Mouse (Mus musculus): ENCODE results near the gene Specc1. TPM values are rescaled to one million over a fixed set of nuclear protein-coding genes. Genes with fewer than 3 reads are reported as not detected.
A peak's percentile ranks its signal among the peaks of the same experiment; 100 is the strongest.

Gene Specc1
- polyA plus RNA-seq, 1 experiment from 2014 or later, result 26.3 TPM

DNA sequence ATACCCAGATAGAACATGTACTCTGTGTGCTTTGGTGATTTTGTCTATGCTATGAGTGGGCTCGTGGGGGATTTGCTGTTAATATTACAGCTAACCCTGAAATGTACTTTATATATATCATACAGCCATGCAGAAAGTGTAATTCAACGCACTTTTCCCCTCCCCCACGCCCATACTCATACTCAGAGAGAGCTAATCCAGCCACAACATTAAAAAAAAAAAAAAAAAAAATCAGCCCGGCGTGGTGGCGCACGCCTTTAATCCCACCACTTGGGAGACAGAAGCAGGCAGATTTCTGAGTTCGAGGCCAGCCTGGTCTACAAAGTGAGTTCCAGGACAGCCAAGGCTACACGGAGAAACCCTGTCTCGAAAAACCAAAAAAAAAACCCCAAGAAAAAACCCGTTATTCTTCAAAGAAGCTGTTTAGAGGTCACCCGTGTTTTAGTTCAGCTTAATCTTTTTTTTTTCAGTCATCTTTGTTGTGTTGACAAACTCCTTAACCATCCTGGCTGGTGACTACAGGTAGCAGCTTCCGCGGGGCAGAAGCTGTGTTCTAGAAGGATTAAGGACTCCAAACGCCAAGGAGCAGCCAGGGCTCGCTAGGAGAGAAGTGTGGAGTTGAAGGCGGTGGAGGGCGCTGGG, 291.3 kb downstream of the Specc1 start:
- H3K27ac ChIP-seq (ENCODE audit: low read depth, low read length), result no peak overlapping the region
- WGBS, result 44% methylated on average over 18 of the region's 18 CpGs

DNA sequence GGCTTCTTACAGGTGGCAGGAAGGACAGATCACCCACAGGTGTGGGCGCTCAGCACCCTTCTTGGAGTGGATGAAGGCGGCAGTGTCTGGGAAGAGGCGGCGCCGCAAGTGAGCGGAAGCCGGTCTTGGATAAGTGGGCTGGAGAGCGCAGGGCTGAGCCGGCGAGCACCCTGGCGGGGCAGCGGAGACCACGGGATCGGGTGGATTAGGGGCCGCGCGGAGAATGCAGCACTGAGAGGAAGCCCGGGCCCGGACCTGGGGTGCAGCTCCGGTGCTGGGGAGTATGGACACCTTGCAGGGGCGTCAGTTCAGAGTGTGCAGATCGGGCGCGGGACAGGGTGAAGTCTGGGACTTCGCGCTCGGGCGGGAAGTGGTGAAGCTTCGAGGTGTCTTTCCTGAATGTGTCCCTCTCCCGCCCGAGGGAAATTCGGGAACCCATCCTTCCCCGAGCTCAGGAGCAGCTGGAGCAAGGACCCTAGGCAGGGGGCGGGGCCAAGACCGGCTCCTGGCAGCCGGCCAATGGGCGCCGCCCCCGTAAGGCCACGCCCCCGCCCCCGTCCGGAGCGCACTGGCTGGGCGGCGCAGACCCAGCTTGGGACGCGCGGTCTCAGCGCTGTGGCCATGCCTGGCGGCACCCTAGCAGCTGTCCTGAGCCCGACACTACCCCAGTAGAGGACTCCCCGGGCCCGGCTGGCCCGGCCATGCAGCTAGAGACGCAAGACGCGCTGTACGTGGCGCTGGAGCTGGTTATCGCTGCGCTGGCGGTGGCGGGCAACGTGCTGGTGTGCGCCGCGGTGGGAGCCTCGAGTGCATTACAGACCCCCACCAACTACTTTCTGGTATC, 292.1 kb downstream of the Specc1 start, which contains the start of gene Adora2b:
Gene Adora2b, plus strand, starts transcription at position 584 of the 844 bp plus-strand sequence.
- peak; percentile 96 for ATAC-seq (ENCODE audit: low FRiP score)
- H3K4me3 ChIP-seq (ENCODE audit: low read depth, low read length), result peak within 1 kb of the TSS; percentile 60
- H3K4me1 ChIP-seq (replicated peaks; ENCODE audit: control insufficient read depth, insufficient read depth, low read length), result peaks cover 8% of the 10 kb centered on the region; the same call in 1 of the 2 replicates
- no peaks in the 10 kb centered on the region for H3K9me3 ChIP-seq (ENCODE audit: control insufficient read depth, low read length)
- H3K27ac ChIP-seq (ENCODE audit: low read depth, low read length), result no peak within 1 kb of the TSS
- H3K27me3 ChIP-seq (ENCODE audit: control insufficient read depth, insufficient read depth, low read length), result peaks cover 22% of the 10 kb centered on the region
- H3K36me3 ChIP-seq (ENCODE audit: control insufficient read depth, insufficient read depth, low read length), result no peaks in the 10 kb centered on the region
- peak within 1 kb of the TSS; percentile 100 for H3K4me2 ChIP-seq (replicated peaks; ENCODE audit: low read depth, low read length)
- peak; percentile 97 for DNase-seq (ENCODE audit: low spot score)
- peak within 1 kb of the TSS; percentile 50; the same call in 1 of the 2 replicates for H3K9ac ChIP-seq (ENCODE audit: low read depth, low read length)
- under 1% methylated on average over 69 of the region's 69 CpGs for WGBS

More for the DNA sequence above, 291.3 kb downstream of the Specc1 start:
- H3K4me3 ChIP-seq (ENCODE audit: low read depth, low read length), result peak overlapping the region; percentile 60
- DNase-seq (ENCODE audit: low spot score) (no peak), ATAC-seq (ENCODE audit: low FRiP score) (no peak)
- H3K4me2 ChIP-seq (replicated peaks; ENCODE audit: low read depth, low read length), result peak overlapping the region; percentile 100
- no peaks in the 10 kb centered on the region for H3K36me3 ChIP-seq (ENCODE audit: control insufficient read depth, insufficient read depth, low read length)
- H3K9me3 ChIP-seq (ENCODE audit: control insufficient read depth, low read length), result no peaks in the 10 kb centered on the region
- H3K9ac ChIP-seq (ENCODE audit: low read depth, low read length), result peak overlapping the region; percentile 50; the same call in 1 of the 2 replicates
- H3K27me3 ChIP-seq (ENCODE audit: control insufficient read depth, insufficient read depth, low read length), result peaks cover 22% of the 10 kb centered on the region
- peaks cover 8% of the 10 kb centered on the region; the same call in 1 of the 2 replicates for H3K4me1 ChIP-seq (replicated peaks; ENCODE audit: control insufficient read depth, insufficient read depth, low read length)

GRCm38 (mm10) chr11:62249266-62250037, 292.9 kb downstream of the Specc1 start:
- Histone ChIP-seq H3K9me3 (ENCODE audit: control insufficient read depth, low read length) (no peaks in the 10 kb centered on the region), H3K4me2 (replicated peaks; ENCODE audit: low read depth, low read length) (peak overlapping the region; percentile 100), H3K36me3 (ENCODE audit: control insufficient read depth, insufficient read depth, low read length) (no peaks in the 10 kb centered on the region), H3K27me3 (ENCODE audit: control insufficient read depth, insufficient read depth, low read length) (peaks cover 22% of the 10 kb centered on the region), H3K9ac (ENCODE audit: low read depth, low read length) (peak overlapping the region; percentile 44; the same call in 1 of the 2 replicates), H3K27ac (ENCODE audit: low read depth, low read length) (no peak overlapping the region), H3K4me1 (replicated peaks; ENCODE audit: control insufficient read depth, insufficient read depth, low read length) (peaks cover 8% of the 10 kb centered on the region; the same call in 1 of the 2 replicates), H3K4me3 (ENCODE audit: low read depth, low read length) (peak overlapping the region; percentile 60)
- WGBS, result 3% methylated on average over 35 of the region's 35 CpGs
- ATAC-seq (ENCODE audit: low FRiP score), result peak; percentile 8; the same call in 1 of the 2 replicates
- no peak for DNase-seq (ENCODE audit: low spot score)

- H3K27ac ChIP-seq (ENCODE audit: low read depth, low read length), result no peak overlapping the region
- H3K27me3 ChIP-seq (ENCODE audit: control insufficient read depth, insufficient read depth, low read length), result peaks cover 22% of the 10 kb centered on the region
- H3K36me3 ChIP-seq (ENCODE audit: control insufficient read depth, insufficient read depth, low read length), result no peaks in the 10 kb centered on the region
- H3K9me3 ChIP-seq (ENCODE audit: control insufficient read depth, low read length), result no peaks in the 10 kb centered on the region
- ATAC-seq (ENCODE audit: low FRiP score) (no peak), DNase-seq (ENCODE audit: low spot score) (peak; percentile 20)
- WGBS, result 69% methylated on average over 11 of the region's 11 CpGs
- H3K9ac ChIP-seq (ENCODE audit: low read depth, low read length), result no peak overlapping the region
- H3K4me1 ChIP-seq (replicated peaks; ENCODE audit: control insufficient read depth, insufficient read depth, low read length), result peaks cover 8% of the 10 kb centered on the region; the same call in 1 of the 2 replicates
- H3K4me3 ChIP-seq (ENCODE audit: low read depth, low read length), result no peak overlapping the region
- no peak overlapping the region; the same call in 1 of the 2 replicates for H3K4me2 ChIP-seq (replicated peaks; ENCODE audit: low read depth, low read length)
Observed at GRCm38 (mm10) chr11:62251047-62251446, 294.5 kb downstream of the Specc1 start.

GRCm38 (mm10) chr11:62253380-62253779, 296.8 kb downstream of the Specc1 start:
- Histone ChIP-seq H3K9me3 (ENCODE audit: control insufficient read depth, low read length) (no peaks in the 10 kb centered on the region), H3K27ac (ENCODE audit: low read depth, low read length) (no peak overlapping the region), H3K4me2 (replicated peaks; ENCODE audit: low read depth, low read length) (no peak overlapping the region), H3K36me3 (ENCODE audit: control insufficient read depth, insufficient read depth, low read length) (no peaks in the 10 kb centered on the region), H3K27me3 (ENCODE audit: control insufficient read depth, insufficient read depth, low read length) (peaks cover 19% of the 10 kb centered on the region), H3K4me1 (replicated peaks; ENCODE audit: control insufficient read depth, insufficient read depth, low read length) (peaks cover 8% of the 10 kb centered on the region; the same call in 1 of the 2 replicates), H3K4me3 (ENCODE audit: low read depth, low read length) (no peak overlapping the region), H3K9ac (ENCODE audit: low read depth, low read length) (no peak overlapping the region)
- DNase-seq (ENCODE audit: low spot score), result no peak
- WGBS, result 85% methylated on average over 5 of the region's 5 CpGs
- ATAC-seq (ENCODE audit: low FRiP score), result no peak

GRCm38 (mm10) chr11:62259214-62259613, 302.7 kb downstream of the Specc1 start:
- Histone ChIP-seq H3K27me3 (ENCODE audit: control insufficient read depth, insufficient read depth, low read length) (no peaks in the 10 kb centered on the region), H3K4me2 (replicated peaks; ENCODE audit: low read depth, low read length) (no peak overlapping the region), H3K9ac (ENCODE audit: low read depth, low read length) (no peak overlapping the region), H3K9me3 (ENCODE audit: control insufficient read depth, low read length) (no peaks in the 10 kb centered on the region), H3K4me3 (ENCODE audit: low read depth, low read length) (no peak overlapping the region), H3K4me1 (replicated peaks; ENCODE audit: control insufficient read depth, insufficient read depth, low read length) (no peaks in the 10 kb centered on the region), H3K27ac (ENCODE audit: low read depth, low read length) (no peak overlapping the region), H3K36me3 (ENCODE audit: control insufficient read depth, insufficient read depth, low read length) (no peaks in the 10 kb centered on the region)
- no peak for ATAC-seq (ENCODE audit: low FRiP score)
- 63% methylated on average over 5 of the region's 5 CpGs for WGBS
- DNase-seq (ENCODE audit: low spot score), result no peak

DNA sequence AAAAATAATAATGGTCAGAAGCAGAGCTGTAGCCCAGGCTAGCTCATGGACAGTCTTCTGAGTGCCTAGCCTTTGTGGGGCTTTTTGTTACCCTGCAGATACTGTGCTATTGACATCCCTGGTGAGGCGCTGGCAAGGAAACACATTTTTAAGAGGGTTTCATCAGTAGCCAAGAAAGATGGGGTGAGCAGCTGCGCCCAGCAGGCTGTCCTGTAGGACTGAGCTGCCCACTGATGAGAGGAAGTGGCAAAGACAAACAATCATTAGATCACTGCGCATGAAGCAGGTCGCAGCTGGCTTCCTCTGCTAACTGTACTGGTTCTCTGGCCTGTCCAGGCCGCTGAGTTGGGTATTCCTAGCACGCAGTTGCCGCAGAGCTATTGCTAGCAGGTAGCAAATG, 307.0 kb downstream of the Specc1 start:
- H3K4me3 ChIP-seq (ENCODE audit: low read depth, low read length), result no peak overlapping the region
- no peak for DNase-seq (ENCODE audit: low spot score)
- H3K9ac ChIP-seq (ENCODE audit: low read depth, low read length), result no peak overlapping the region
- no peak overlapping the region for H3K27ac ChIP-seq (ENCODE audit: low read depth, low read length)
- 80% methylated on average over 7 of the region's 7 CpGs for WGBS
- no peak for ATAC-seq (ENCODE audit: low FRiP score)
- no peaks in the 10 kb centered on the region for H3K36me3 ChIP-seq (ENCODE audit: control insufficient read depth, insufficient read depth, low read length)
- no peaks in the 10 kb centered on the region for H3K27me3 ChIP-seq (ENCODE audit: control insufficient read depth, insufficient read depth, low read length)
- no peaks in the 10 kb centered on the region for H3K9me3 ChIP-seq (ENCODE audit: control insufficient read depth, low read length)
- H3K4me2 ChIP-seq (replicated peaks; ENCODE audit: low read depth, low read length), result no peak overlapping the region
- peaks cover 7% of the 10 kb centered on the region; the same call in 1 of the 2 replicates for H3K4me1 ChIP-seq (replicated peaks; ENCODE audit: control insufficient read depth, insufficient read depth, low read length)

DNA sequence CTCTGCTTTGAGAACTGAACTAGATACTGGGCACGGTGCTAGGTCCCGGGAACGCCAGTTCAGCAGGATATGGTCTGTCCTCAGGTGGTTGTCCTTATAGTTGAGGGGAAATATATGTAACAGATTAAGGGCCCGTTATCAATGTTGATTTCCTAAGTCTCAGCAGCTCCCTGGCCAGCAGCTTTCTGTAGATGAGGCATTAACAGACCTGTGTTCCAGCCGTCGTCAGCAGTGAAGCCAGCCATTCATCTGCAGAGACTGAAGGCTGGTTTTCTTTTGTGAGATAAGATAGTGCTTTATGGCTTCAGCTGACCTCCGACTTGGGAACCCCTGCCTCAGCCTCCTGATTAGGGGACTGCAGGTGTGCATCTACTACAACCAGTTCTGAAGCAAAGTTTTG, 307.5 kb downstream of the Specc1 start:
- H3K9me3 ChIP-seq (ENCODE audit: control insufficient read depth, low read length), result no peaks in the 10 kb centered on the region
- H3K27ac ChIP-seq (ENCODE audit: low read depth, low read length), result no peak overlapping the region
- H3K27me3 ChIP-seq (ENCODE audit: control insufficient read depth, insufficient read depth, low read length), result no peaks in the 10 kb centered on the region
- no peak overlapping the region for H3K9ac ChIP-seq (ENCODE audit: low read depth, low read length)
- WGBS, result 78% methylated on average over 7 of the region's 7 CpGs
- ATAC-seq (ENCODE audit: low FRiP score) (no peak), DNase-seq (ENCODE audit: low spot score) (no peak)
- H3K36me3 ChIP-seq (ENCODE audit: control insufficient read depth, insufficient read depth, low read length), result no peaks in the 10 kb centered on the region
- no peak overlapping the region for H3K4me2 ChIP-seq (replicated peaks; ENCODE audit: low read depth, low read length)
- peaks cover 7% of the 10 kb centered on the region; the same call in 1 of the 2 replicates for H3K4me1 ChIP-seq (replicated peaks; ENCODE audit: control insufficient read depth, insufficient read depth, low read length)
- no peak overlapping the region for H3K4me3 ChIP-seq (ENCODE audit: low read depth, low read length)

All from hindbrain, embryonic 11.5 days (tissue).